Mouse (Mus musculus) spleen, postnatal 10 days (tissue): ENCODE measurements around the gene Dcaf7.
"Not testable (repeated sequence)": the region's sequence is repeated elsewhere in the genome, so short reads cannot be mapped to it uniquely, and the experiment has no call there.

Experiments
- DNase-seq, 2 experiments: peaks; one replicate each; pipeline ENCODE4 v3.0.0; 2021 to 2022; ENCODE audit warnings: low spot score in 2 of 2

Gene Dcaf7

DNA sequence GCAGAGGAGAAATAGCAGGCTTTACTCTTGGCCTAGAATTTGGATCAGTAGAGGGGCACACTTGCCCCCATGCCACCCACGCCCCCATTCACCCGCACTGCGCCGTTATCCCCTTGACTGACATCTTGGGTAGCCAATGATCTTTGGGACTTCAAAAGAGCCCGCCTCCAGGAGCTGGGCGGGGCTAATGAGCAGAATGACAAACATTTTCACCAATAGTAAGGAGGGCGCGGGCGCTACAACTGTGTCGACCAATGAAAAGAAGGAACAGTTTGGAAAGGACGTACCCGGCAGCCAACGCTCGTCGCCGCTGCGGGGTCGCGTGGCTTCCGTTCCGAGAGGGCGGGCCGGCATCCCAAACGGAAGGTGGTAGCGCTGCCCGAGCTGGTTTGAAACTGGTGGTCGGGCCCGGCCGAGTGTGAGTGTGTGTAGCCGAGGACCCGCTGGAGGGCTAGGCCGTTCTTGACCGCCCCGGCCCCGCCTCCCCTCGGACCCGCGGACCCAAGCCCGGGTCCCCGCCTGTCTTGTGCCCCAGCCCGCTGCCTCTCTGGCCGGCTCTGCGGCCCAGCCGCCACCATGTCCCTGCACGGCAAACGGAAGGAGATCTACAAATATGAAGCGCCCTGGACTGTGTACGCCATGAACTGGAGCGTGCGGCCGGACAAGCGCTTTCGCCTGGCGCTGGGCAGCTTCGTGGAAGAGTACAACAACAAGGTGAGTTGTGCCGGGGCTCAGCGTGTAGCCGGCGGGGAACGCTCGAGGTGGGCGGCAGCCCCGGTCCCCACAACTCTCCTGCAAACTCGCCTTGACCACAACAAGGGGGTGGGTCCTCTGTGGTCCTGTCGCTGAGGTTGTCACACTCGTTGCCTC is at the start of gene Dcaf7:
Dcaf7 (plus strand) TSS at position 325 of the 870 bp plus-strand sequence.
- DNase-seq: peak; percentile 95 to 100

DNA sequence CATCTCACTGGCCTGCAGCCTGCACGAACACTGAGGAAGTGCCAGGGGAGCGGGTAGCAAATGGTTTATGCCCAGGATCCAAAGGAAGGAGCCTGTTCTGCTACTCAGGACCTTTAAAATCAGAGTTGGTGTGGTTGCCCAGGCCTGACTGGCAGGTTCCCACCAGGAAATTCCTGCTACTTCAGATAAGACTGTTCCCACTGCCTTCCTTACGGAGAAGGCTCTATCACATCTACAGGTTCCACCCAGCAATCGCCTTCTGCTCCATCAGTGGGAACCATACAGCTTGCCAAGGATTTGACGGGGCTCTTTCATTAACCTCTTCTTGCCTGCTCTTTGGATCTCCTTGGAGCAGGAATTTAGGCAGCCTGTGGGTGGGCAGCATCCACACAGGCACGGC is 49.2 kb upstream of the Dcaf7 start:
- DNase-seq: no peak

- no peak for DNase-seq
Measured at GRCm38 (mm10) chr11:105989446-105989845, 47.2 kb upstream of the Dcaf7 start.

GRCm38 (mm10) chr11:105990231-105990630 is 46.4 kb upstream of the Dcaf7 start:
- no peak for DNase-seq

DNA sequence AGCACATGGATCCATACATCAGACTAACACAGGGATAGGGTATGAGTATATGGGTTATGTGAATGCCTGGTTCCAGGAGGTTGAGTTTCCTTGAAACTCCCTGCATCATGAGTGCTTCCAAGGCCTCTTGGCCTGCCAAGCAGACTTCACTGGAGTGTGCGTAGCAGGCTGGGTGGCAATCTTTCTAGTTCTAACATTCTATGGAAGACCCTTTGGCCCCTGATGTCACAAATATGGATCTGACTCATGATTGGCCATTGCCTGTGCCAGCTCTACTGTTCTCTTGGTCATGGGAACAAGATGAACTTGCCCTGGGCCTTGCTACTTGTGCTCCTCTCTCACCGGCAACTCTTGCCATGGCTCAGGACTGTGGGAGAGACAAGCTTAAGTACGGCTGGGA is 42.3 kb upstream of the Dcaf7 start, which contains the start of gene Ace3:
Ace3 (plus strand) TSS at position 301 of the 400 bp plus-strand sequence.
- DNase-seq: no peak

DNA sequence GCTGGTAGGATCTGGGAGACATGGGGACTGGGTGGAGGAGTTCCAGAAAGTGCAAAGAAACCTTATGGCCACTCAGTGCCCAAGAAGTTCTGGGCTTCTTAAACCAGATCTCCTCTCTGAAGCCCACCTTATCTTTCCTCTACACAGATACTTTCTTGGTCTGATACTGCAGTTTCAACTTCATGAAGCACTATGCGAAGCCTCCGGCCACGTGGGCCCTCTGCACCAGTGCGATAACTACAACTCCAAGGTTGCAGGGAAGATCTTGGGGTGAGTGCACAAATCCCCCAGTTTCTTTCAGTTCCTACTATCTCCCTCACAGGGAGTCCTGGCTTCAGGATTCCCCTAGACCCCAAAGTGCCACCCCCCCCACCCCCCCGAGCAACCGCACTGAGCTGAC is 36.6 kb upstream of the Dcaf7 start:
- DNase-seq: no peak

GRCm38 (mm10) chr11:106001718-106002117 is 35.0 kb upstream of the Dcaf7 start:
- no peak for DNase-seq

- DNase-seq: no peak
Measured at GRCm38 (mm10) chr11:106004576-106004975, 32.1 kb upstream of the Dcaf7 start.

DNA sequence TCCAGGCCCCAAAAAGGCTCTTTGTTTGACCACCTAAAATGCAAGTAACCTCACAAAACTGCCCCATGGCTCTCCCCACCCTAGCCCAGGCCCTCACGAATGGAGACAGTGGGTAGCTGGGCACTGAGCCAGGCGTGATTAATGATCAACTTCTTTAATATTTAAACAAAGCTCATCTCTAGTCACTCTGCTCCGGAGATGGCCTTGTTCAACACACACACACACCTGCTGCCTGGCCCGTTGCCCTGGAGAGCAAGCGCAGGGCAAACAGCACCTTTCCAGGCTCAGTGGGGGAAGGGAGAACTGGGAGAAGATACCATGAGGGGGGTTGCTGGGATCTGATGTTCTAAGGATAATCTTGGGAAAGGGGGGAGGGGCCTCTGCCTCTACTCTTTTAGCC is 30.7 kb upstream of the Dcaf7 start:
- DNase-seq: no peak

- DNase-seq: peak; percentile 47 to 81
Measured at GRCm38 (mm10) chr11:106007821-106008220, 28.9 kb upstream of the Dcaf7 start, which contains the start of gene Kcnh6. Gene Kcnh6 (plus strand): TSS chr11:106008124.

GRCm38 (mm10) chr11:106012711-106013110 is 24.0 kb upstream of the Dcaf7 start:
- no peak for DNase-seq

DNA sequence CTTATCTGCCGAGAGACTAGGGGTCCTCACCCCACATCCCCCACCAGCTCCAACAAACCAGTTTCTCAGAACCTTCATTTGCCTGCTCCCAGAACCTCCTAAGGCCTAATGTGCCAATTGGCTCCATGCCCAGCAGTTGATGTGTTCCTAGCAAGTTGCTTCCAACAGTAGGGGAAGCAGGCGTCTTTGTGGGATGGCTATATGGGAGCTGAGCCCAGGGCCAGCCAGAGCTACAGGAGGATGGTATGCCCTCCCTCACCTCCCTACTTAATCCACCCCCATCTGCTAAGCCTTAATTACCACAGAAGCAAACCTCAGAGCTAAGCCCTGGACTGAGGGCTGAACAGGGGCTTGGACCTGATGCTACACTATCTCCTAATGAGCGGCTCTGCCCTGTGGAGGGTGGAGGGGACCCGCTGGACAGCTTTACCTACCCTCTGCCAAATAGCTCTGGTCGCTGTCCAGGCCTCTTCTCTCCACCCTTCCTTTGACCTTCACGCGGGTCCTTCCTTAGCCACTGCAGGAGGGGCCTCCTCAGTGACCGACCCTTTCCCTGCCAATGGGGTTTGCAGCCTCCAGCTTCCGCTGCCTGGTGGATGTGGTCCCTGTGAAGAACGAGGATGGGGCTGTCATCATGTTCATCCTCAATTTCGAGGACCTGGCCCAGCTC is 23.0 kb upstream of the Dcaf7 start:
- DNase-seq: no peak

GRCm38 (mm10) chr11:106016440-106016839 is 20.2 kb upstream of the Dcaf7 start:
- no peak for DNase-seq

GRCm38 (mm10) chr11:106020051-106020763 is 16.5 kb upstream of the Dcaf7 start:
- peak in 1 of 2 experiments; percentile 35 for DNase-seq

DNA sequence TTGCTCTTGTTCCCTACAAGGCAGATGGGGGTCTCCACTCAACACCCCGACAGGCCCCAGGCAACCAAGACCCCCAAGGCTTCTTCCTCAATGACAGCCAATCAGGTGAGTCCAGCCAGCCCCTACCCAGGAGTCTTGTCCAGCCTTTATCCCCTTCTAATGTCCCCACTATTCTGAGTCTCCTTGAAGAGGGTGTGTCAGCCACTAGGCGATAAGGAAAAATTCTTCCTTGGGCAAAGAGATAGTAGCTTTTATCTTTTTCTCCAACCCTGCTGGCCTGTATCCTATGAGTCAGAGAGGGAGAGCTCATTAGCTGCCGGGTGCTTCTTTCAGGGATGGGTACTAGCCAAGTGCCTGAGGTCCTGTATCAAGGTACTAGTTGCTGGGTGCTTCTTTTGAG is 10.9 kb upstream of the Dcaf7 start:
- no peak for DNase-seq

DNA sequence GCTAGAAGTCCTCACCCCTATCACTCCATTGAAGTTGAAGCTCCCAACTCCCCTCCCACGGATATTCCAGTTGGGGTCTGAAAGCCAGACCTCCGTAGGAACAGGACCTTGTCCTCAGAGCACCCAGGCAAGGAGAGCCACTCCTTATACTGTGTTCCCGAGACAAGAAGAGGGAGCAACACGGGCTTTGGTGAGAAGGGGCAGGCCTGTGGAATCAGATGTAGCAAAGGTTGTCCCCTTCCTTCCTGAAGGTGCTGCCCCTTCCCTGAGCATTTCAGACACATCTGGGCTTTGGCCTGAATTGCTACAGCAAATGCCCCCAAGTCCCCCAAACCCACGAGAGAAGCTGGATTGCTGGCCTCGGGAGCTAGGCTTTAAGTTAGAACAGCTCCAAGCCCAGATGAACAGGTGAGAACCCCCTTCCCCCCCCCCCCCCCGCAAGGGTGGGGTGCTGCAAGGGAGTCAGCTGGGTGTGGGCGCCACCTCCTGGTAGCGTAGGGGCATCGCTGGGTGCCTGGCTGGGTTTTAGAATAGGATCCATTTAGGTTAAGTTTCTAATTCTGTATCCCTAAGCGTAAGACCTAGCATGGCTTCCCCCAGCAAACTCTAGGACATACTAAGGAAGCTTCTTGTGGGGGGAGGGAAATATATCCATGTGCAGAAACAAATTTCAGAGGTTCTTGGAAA is 10.1 kb upstream of the Dcaf7 start:
- DNase-seq: peak; percentile 57 to 80

- DNase-seq: no peak
Measured at GRCm38 (mm10) chr11:106027607-106028006, 9.1 kb upstream of the Dcaf7 start.

GRCm38 (mm10) chr11:106032074-106032473 is 4.6 kb upstream of the Dcaf7 start:
- DNase-seq: not testable (repeated sequence)

GRCm38 (mm10) chr11:106033491-106033919 is 3.2 kb upstream of the Dcaf7 start:
- peak; percentile 41 to 45 for DNase-seq

- DNase-seq: no peak
Measured at GRCm38 (mm10) chr11:106034986-106035385, 1.7 kb upstream of the Dcaf7 start.

GRCm38 (mm10) chr11:106037418-106037751 is 713 bp downstream of the Dcaf7 start:
- DNase-seq: peak in 1 of 2 experiments; percentile 56

GRCm38 (mm10) chr11:106044349-106044748 is 7.7 kb downstream of the Dcaf7 start:
- no peak for DNase-seq
